Mouse (Mus musculus) right cerebral cortex, postnatal 10 days (tissue): ENCODE measurements at regions not wholly inside any gene's neighbourhood (a gene's known extent, or its start where the extent isn't known, plus 50 kb on each side); places are given as distances from the start of the nearest gene placed in this dataset.

ENCODE experiments used
- DNase-seq, 2 experiments: peaks; one replicate each; pipeline ENCODE4 v3.0.0; 2021; ENCODE audit warnings: low spot score in 2 of 2

DNA sequence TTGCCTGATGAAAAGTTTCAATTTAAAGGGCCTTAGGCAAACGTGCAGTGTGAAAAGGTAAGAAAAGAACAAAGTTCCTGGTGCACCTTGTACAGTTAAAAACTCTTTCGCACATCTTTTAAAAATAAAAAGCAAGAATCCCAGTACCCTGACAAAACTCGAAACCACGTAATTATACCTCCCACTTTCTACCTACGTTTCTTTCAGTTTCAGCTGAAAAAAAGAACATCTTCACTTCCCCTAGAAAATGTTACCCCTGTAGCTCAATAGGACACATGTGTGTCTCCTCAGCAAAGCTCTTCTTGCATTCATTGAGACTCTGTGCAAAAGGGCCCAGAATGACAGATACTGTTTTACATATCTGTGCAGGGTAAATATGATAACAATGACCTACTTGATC is 113.2 kb downstream of the Spry2 start:
- DNase-seq, result no peak

DNA sequence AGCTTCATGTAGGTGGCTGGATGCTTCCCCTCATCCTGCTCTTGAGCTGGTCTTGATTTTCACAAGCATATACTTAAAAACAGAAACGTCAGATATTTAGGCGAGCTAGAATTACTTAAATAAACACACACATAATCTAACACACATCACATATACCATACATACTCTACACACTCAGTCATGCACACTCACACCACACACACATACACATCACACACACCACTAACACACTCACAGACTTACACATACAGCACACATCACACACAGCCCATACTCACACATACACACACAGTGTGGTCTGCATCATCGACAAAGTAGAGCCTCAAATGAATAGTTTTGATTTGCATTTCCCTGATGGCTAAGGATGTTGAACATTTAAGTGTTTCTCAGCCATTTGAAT is 116.9 kb downstream of the Spry2 start:
- no peak for DNase-seq

DNA sequence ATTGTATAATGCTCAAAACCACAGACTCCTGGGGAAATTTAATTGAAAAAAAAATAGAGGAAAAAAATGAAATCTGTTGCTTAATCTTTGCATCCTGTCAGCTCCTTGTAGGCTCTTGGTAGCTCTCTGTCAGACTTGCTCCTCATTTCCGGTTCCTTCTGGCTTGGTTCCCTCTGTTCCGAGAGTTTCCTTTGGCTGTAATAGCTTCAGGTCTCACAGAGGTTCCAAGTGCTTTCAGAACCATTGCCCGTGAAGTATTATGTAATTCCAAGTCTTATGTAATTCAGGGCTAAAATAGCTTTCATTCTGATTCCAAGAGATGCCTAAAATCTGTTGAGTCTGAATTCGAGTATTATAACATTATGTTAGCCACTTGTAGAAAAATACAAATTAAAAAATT is 117.3 kb downstream of the Spry2 start:
- peak; percentile 32 to 62 for DNase-seq

DNA sequence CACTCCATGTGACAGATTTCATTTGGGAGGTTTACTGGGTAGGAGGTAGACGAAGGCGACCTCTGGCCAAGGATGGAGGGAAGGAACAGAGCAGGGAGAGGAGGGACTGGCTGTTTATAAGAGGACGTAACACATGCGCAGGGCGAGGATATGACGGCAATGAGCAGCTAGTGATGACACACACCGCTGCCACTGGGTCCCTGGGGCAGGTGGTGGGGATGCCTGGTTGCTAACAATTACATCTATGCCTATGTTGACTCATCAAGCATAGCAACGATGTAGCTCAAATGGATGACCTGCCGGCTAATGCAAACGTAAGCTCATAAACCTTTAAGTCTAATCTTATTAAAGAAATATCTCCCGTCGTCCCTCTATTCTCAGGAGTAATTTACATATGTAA is 122.9 kb downstream of the Spry2 start:
- no peak for DNase-seq

DNA sequence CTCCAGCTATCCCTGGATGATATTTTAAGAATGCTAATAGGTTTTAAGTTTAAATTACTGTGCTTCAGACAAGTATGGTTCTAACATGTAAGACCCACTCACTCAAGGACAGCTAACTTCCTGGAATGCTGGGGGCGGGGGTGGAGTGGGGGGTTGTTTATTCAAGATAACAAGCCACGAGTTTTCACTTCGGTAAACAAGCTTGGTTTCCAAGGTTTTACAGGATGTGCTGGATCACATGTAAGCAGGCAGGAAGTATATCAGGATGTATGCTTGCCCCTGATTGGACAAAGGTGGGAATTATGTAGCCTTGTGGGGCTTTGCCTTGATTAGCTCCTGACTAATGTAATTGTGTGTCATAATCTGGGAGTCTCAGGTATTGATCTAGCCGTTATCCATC is 129.5 kb downstream of the Spry2 start:
- DNase-seq, result no peak

DNA sequence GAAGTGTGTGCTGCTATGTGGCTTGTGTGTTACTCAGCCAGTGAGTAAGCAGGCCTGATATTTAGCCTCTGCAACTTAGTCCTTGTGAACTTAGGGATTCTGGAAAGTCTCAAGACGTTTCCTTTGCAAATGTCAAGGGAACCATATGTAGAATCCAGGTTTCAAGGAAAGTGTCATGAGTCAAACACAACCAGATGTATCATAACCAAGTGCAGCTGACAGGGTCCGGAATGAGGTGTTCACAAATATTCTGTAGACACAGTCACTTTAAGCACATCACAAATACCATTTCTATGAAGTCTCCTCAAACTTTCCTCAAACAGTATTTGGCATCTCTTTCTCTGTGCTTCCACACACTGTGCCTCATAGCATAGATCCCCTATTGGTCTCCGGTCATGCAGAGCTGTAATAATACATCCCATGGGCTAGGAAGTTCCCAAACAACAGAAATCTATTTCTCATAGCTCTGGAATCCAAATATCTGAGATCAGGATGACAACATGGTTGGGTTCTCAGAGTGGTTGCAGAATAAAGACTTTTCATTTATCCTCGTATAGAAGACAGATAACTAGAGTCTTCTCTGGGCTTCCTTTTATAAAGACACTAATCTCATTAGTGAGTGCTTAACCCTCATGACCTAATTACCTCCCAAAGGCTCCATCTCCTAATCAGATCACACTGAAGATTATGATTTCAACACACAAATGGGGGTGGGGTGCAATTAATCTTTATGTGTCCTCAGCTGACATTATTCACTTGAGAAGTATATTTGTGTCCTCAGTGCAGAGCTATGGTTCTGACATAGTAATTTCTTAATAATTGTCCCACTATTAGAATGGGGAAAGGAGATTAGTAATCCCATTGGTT is 143.9 kb downstream of the Spry2 start:
- no peak for DNase-seq

DNA sequence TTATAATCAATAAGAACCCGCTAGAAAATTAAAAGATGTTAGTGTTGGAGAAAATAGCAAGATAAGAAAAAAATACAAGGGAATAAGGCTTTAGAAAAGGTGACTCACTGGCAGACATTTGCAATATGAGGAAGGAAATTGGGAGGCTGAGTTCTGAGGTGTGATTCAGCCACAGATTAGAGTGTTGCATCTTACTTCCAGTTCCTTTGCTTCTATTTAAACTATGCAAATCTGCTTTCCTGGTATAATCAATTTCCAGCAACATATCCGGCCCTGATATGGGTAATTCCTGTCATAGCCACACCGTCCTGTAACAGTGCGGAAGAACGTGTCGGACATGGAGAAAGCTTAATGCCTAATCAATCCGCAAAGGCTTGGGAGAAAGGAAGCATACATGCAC is 144.9 kb downstream of the Spry2 start:
- DNase-seq, result no peak

DNA sequence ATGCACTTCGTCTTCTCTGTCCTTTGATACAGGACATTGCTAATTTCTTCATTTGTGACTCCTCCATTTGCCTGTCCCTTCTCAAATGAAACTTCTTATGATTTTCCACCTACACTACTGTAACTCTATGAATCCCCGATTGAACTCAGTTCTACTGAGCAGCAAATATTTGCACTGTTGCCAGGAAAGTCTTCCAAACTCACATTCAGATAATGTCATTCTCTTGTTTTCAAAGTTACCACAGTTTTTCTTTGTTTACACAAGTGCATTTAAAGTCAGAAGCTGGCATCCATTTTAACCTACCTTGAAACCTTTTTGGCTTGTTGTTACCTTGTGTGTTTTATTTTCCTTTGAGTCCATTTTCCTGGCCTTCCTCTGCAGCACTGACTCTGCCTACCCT is 152.0 kb downstream of the Spry2 start:
- DNase-seq, result no peak

DNA sequence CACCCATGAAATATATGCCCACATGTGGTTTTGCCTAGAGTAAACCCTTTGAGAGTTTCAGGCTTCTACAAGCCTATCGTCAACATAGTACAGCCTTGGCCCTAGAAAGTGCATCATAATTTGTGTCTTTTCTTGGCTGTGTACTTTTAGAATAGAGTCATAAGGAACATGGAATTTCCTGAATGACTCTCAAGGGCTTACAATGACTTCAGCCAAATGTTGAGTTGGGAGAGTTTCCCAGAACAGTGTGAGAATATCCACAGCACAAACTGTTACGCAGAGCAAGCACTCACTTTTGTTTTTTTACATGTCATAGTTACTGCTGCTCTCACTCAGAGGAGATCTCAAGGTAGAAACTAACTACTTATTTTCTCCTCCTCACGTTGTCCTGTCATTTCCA is 152.5 kb downstream of the Spry2 start:
- peak in 1 of 2 experiments; percentile 32 for DNase-seq

DNA sequence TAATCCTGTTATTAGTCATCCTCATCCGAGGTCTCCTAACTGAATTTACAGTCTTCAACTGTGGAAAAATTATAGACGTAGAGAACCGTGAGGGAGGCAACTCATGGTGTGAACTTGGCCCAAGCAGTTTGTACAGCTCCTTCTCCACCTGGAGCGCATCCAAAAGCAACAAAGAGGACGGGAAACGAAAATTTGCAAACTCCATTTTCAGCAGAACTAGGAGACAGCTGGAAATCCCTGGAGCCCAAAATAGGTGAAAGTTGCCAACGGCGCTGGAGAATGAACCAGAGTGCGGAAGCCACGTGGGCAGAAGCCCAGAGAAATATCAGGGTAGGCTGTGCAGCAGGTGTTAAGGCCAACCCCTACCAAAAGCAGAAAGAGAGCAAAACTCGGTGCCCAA is 155.7 kb downstream of the Spry2 start:
- DNase-seq, result peak; percentile 50 to 56

DNA sequence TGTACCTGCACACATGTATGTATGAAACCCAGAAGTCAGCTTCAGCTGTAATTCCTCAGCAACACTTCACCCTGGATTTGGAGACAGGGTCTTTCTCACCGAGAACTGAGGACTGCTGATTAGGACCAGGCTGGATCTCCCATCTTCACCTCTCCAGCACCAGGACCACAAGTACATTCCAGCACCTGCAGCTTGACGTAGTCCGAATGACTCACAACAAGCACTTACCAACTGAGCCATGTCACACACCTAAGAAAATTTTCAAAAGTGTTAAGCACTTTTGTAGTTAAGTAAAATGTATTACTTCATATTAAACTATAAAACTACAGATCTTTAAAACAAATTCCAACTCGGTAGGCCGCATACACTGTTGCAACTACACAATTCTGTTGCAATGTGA is 158.1 kb downstream of the Spry2 start:
- no peak for DNase-seq

DNA sequence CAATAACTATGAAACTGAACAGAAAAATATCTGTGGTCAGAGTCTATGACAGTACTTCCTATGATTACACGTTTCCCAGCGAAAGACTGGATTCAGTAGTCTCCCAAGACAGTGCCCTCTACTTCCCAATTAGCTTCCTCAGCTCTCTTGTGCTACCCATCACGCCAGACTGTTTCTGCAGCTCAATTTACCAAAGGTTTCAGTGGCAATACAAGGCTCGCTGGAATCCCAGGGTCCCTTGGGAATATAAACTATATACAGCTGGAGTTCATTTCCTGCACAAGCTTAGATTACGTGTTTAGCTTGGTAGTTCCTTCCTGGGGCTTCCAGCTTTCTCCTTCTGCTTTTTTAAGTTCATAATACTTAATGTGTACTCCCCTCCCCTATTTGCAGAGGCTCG is 160.3 kb downstream of the Spry2 start:
- DNase-seq, result no peak

DNA sequence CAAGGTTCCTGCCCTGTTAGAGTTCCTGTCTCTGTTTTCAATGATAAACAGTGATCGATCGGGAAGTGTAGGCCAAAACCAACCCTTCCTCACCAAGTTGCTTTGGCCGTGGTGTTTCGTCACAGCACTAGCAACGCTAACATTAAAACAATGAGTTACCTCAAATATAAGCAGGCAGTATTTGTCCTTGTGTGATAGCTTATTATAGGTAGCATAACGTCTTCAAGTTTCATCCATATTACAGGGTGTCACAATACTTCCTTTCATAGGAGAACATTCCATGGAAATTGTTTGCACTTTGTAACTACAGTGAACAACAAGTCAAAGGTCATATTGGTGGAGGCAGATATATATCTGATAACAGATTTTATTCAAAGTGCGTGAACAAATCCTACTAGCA is 162.3 kb downstream of the Spry2 start:
- DNase-seq, result no peak

DNA sequence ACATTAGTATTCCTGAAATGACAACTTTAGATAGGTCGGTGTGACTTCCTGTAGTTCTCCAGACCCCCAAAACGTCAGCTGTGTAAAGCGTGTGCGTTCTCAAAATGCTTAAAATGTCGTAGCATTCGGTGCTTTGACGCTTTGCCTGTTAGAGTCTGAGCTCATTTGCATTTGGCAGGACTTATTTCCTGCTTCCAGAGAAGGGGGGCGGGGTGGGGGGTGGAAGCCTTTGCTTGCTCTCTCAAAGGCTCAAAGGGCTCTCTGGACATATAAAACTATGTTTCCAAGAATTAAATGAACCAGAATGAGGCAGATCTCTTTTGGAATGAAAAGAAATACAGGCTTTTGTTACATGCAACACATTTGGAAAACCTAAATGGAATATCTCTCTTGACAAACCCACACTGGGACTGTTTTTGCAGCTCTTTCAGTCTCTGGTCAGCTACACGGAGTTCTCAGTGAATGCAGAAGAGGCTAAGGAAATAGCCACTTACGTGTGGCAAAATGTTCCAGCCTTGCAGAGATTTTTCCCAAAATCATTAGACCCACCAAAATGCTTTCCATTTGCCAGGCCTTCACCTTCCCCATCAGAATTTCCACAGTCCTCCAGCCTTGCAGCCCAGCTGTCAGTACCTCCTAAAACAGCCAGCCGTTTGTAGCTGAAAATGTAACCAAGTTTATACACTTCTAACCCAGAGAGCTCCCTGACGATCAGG is 163.4 kb downstream of the Spry2 start:
- peak; percentile 51 to 65 for DNase-seq

DNA sequence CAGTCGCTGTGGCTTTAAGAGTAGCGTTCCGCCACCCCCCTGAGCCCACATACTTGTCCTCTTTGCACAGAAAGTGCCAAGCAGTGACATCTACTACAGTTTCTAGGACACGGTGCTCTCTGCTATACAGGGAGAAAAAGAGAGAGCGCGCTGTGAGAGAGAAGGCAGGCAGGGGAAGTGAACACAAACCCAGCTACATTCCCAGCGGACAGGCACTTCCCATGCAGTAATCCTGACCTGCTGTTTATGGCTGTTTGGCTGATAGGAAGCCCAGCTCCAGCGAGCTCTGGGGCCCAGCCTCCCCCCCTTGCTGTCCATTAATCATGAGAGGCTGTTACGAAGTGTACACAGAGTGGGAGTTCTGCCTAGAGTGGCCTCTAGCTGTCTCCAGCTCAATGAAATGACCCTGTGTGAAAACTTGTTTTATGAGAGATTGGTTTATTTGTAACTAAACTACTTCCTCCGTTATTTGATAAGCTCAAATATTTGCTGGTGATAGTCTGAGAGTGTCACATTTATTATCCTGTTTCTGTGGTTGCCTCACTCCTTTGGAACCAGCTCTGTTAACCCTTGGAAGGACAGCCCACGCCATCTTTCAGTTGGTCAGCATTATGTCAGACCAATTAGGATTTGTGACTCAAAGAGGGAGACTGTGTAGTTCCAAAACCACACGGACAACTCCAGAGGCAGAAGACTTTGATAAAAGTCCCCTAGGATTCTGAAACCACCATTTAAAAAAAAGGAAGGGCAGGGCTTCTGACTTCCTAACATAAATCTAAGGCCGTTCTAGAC is 164.2 kb downstream of the Spry2 start:
- DNase-seq, result peak; percentile 84 to 90

DNA sequence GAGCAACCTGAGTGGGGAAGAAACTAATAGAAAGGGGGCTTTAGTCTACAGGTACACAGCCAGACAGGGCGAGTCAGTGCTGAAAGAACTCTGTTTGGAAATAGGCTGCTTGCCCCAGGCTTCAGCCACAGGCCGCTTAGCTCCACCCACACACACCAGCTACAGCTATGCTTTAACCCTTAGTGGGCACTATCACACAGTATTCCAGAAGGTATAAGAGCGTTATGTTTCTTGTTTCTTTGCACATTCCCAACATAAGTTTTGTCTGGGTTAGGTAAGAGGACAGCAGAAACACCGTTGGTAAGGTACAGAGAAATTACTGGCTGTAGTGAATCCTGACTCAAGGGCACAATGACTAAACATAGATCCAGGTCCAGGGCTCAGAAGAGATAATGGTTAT is 165.8 kb downstream of the Spry2 start:
- peak; percentile 40 to 45 for DNase-seq

DNA sequence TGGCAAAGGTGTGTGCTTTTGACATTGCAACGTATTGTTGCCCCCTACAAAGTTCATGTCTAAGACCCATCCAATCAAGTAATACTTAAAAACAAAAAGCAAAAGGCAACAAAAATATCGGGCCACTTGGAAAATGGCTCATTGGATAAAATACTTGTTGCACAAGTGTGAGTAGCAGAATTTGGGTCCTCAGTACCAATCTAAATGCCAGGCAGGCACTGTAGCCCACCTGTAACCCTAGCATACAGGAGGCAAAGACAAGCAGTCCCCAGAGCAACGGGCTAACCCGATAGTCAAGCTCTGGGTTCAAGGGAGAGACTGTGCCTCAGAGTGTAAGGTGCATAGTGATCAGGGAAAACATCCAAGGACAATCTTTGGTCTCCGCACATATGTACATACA is 167.8 kb downstream of the Spry2 start:
- DNase-seq, result no peak

DNA sequence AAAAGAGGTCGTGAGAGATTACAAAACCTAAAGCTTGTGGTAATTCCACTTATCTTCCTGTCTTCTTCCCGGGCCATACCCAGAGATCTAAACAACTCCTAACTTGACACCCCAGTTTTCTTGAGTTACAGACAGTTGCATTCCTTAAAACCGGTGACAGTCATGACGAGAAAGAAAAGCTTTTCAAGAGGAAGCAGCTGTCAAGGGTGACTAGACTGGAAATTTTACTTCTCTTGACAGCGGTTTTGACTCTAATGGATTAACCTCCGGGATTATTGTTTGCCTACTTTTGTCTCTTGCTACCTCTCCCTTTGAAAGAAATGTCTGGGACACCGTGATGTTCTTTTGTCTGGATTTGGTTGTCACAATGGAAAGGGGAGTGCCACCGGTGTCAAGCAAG is 170.9 kb downstream of the Spry2 start:
- no peak for DNase-seq

DNA sequence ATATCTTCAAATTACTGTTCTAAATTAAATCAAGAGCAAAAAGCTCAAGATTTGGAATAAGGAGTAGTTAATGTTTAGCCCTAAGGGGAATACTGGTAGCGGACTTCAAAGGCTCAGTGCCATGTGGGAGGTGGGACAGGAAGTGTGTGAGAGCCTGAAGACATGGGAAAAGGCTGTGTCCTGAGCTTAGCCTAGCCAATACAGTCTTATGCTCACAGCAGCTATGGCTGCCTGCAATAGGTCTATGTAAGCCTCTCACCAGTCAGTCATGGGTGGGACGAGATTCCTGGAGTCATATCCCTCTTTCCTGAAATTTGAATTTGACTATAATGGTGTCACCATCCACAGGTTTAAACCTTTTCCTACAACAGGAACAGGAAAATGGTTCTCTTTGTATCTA is 173.7 kb downstream of the Spry2 start:
- no peak for DNase-seq

DNA sequence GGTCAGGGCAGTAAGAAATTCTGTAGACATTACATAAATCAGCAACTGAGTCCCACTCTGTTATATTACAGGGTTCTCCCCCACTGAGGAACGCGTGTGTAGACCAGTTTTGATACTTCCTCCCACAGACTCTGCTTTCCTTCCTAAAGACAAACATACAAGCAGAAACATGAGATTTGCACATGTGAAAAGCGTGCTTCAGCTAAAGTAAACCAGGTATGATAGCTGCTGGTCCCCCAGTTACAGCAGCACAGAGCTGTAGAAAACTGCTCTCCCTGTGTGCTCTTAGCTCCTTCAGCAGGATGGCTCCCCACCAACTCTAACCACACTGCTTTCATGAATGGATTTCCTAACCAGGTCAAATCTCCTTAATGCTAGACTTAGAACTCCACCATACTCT is 175.0 kb downstream of the Spry2 start:
- no peak for DNase-seq

DNA sequence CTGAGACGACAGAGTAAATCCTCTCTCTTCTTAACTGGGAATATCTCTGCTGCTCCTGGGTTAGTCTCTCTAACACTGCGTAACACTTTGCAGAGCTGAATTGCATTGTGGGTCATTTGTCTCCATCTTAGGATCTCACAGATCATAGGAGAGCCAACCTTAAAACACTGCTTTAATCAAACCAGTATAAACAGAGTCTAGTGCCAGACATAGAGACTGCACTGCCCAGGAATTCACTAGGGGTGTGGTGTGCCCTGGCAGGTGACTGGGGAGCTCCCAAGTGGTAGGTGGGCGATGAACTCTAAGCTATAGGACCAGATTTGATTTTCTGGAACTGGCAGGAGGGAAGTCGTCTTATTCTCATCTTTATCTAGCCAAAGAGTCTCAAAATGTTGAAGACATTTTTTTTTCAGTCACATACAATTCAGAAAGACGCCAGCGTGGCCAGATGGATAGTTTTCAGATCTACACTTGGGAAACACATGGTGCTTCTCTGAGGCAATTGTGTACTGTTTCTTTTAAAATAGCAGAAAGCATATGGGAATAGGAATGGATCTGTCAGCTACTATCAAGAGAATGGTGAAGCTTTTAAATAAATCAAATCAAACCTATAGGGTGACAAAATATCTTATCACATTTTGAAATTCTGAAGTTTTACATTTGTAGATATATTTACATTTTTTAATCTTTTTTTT is 175.7 kb downstream of the Spry2 start:
- peak; percentile 73 to 84 for DNase-seq
